Mouse (Mus musculus) CH12.LX (cell line): Measurements from ENCODE around the gene Ptprd.

Experiments
- CTCF ChIP-seq, 2 experiments: IDR thresholded peaks in 1 of 2; conservative IDR thresholded peaks in 1 of 2; 2 replicates each; pipeline ENCODE4 v1.5.1; 2011 to 2012; ENCODE audit warnings: low read depth in 2 of 2, low read length in 2 of 2, improper control_type of control experiment in 1 of 2, inconsistent platforms in 1 of 2, mild to moderate bottlenecking in 1 of 2, moderate library complexity in 1 of 2
- EP300 ChIP-seq: IDR thresholded peaks from 2 replicates; pipeline ENCODE4 v1.6.1; 2011; ENCODE audit warnings: low read length, improper control_type of control experiment
- MAFK ChIP-seq: IDR thresholded peaks from 2 replicates; pipeline ENCODE4 v1.6.1; 2011; ENCODE audit warnings: low read length, improper control_type of control experiment; ENCODE audit not compliant: insufficient replicate concordance
- MAX ChIP-seq: IDR thresholded peaks from 2 replicates; pipeline ENCODE4 v1.6.1; 2011; ENCODE audit warnings: low read length, improper control_type of control experiment
- NELFE ChIP-seq: IDR thresholded peaks from 2 replicates; pipeline ENCODE4 v1.6.1; 2011; ENCODE audit warnings: low read depth, low read length, improper control_type of control experiment
- POLR2A ChIP-seq: IDR thresholded peaks from 2 replicates; pipeline ENCODE4 v1.6.1; 2011; ENCODE audit warnings: low read depth, mild to moderate bottlenecking, improper control_type of control experiment, low read length
- RCOR1 ChIP-seq: conservative IDR thresholded peaks from 2 replicates; pipeline ENCODE4 v1.6.1; 2012; ENCODE audit warnings: low read depth, mild to moderate bottlenecking, inconsistent platforms, low read length, improper control_type of control experiment

- TF ChIP-seq RCOR1 (no peak), POLR2A (no peak), CTCF (conservative IDR thresholded peaks at IDR 0.05 in 1 of 2, IDR thresholded peaks at IDR 0.05 in 1 of 2; ENCODE audit: low read depth in 2 of 2, low read length in 2 of 2) (no peak), NELFE (no peak), EP300 (no peak), MAX (no peak), MAFK (no peak)
Observed at GRCm38 (mm10) chr4:76414591-76414990, 1797.2 kb downstream of the Ptprd start.
